Mouse (Mus musculus) forebrain, embryonic 13.5 days (tissue): ENCODE measurements around the gene Atox1. TPM values are rescaled to one million over a fixed set of nuclear protein-coding genes. Genes with fewer than 3 reads are reported as not detected.

Experiments used
- ATAC-seq: fragments of 200-750 bp; cut with Nextera tagmentation; 2 replicates; pipeline ENCODE4 v1.8.0; 2017
- H3K27ac ChIP-seq: fragments of 300-500 bp; sonication (generic); 2 replicates; pipeline ENCODE4 v1.5.1; 2015; ENCODE audit warnings: inconsistent platforms, mild to moderate bottlenecking, moderate library complexity
- H3K27me3 ChIP-seq: fragments of 300-500 bp; sonication (generic); 2 replicates; pipeline ENCODE4 v1.6.1; 2015; ENCODE audit warnings: mild to moderate bottlenecking, inconsistent platforms
- H3K36me3 ChIP-seq: fragments of 300-500 bp; sonication (generic); 2 replicates; pipeline ENCODE4 v1.6.1; 2015; ENCODE audit warnings: mild to moderate bottlenecking, inconsistent platforms; ENCODE audit not compliant: poor library complexity, severe bottlenecking
- H3K4me1 ChIP-seq: fragments of 300-500 bp; sonication (generic); 2 replicates; pipeline ENCODE4 v1.6.1; 2015; ENCODE audit warnings: inconsistent platforms
- H3K4me2 ChIP-seq: fragments of 300-500 bp; sonication (generic); 2 replicates; pipeline ENCODE4 v1.6.1; 2015; ENCODE audit warnings: inconsistent platforms, mild to moderate bottlenecking, moderate library complexity
- H3K4me3 ChIP-seq: fragments of 300-500 bp; sonication (generic); 2 replicates; pipeline ENCODE4 v1.5.1; 2015; ENCODE audit warnings: mild to moderate bottlenecking, inconsistent platforms
- H3K9ac ChIP-seq: fragments of 300-500 bp; sonication (generic); 2 replicates; pipeline ENCODE4 v1.6.1; 2015; ENCODE audit warnings: mild to moderate bottlenecking, inconsistent platforms
- H3K9me3 ChIP-seq: fragments of 300-500 bp; sonication (generic); replicated peaks from 2 replicates; pipeline ENCODE4 v1.6.1; 2016; ENCODE audit warnings: inconsistent platforms
- WGBS: fragments of 180-500 bp; shearing (Covaris S2); methylation state at CpG from one replicate; pipeline ENCODE4 v1.1.7; 2015; 5-methylcytosine and 5-hydroxymethylcytosine counted together
- polyA plus RNA-seq: library from polyadenylated mRNA; unstranded; fragments of >200 nt; fragmentation: Nextera tagmentation; extraction: Ambion mirVana; gene quantifications from 2 replicates; pipeline ENCODE4 v1.2.1, GENCODE M21; 2015

Gene Atox1
- 260 and 278 TPM in 2 replicates for polyA plus RNA-seq

- Histone ChIP-seq H3K4me1 (peaks cover 17% of the 10 kb centered on the region), H3K9ac (peak within 1 kb of the TSS; percentile 71), H3K4me2 (peak within 1 kb of the TSS; percentile 74), H3K9me3 (no peaks in the 10 kb centered on the region), H3K27ac (peak within 1 kb of the TSS; percentile 26), H3K4me3 (peak within 1 kb of the TSS; percentile 64), H3K27me3 (no peaks in the 10 kb centered on the region), H3K36me3 (no peaks in the 10 kb centered on the region)
- WGBS = 1% methylated on average over 36 of the region's 36 CpGs
- ATAC-seq = peak; percentile 98
Observed at GRCm38 (mm10) chr11:55461019-55461645, at the start of gene Atox1. Atox1 (minus strand) TSS chr11:55461239.

GRCm38 (mm10) chr11:55505485-55505884, 44.4 kb upstream of the Atox1 start:
- no peaks in the 10 kb centered on the region for H3K4me1 ChIP-seq
- no peak overlapping the region for H3K27ac ChIP-seq
- 91% methylated on average over 3 of the region's 3 CpGs for WGBS
- no peaks in the 10 kb centered on the region for H3K9me3 ChIP-seq
- H3K9ac ChIP-seq = no peak overlapping the region
- no peaks in the 10 kb centered on the region for H3K27me3 ChIP-seq
- H3K4me2 ChIP-seq = no peak overlapping the region
- no peak for ATAC-seq
- peaks cover 24% of the 10 kb centered on the region for H3K36me3 ChIP-seq
- no peak overlapping the region for H3K4me3 ChIP-seq

GRCm38 (mm10) chr11:55502886-55503285, 41.8 kb upstream of the Atox1 start:
- Histone ChIP-seq H3K9me3 (no peaks in the 10 kb centered on the region), H3K36me3 (peaks cover 48% of the 10 kb centered on the region), H3K4me1 (no peaks in the 10 kb centered on the region), H3K4me2 (no peak overlapping the region), H3K4me3 (no peak overlapping the region), H3K27ac (no peak overlapping the region), H3K27me3 (no peaks in the 10 kb centered on the region), H3K9ac (no peak overlapping the region)
- 91% methylated on average over 5 of the region's 5 CpGs for WGBS
- 0 out of 2 replicates have a peak, but pooled peaks have one; percentile 31 for ATAC-seq

- Histone ChIP-seq H3K9ac (no peak overlapping the region), H3K4me2 (no peak overlapping the region), H3K9me3 (no peaks in the 10 kb centered on the region), H3K4me3 (no peak overlapping the region), H3K36me3 (peaks cover 56% of the 10 kb centered on the region), H3K27me3 (no peaks in the 10 kb centered on the region), H3K27ac (no peak overlapping the region), H3K4me1 (no peaks in the 10 kb centered on the region)
- ATAC-seq = no peak
- WGBS = 84% methylated on average over 8 of the region's 8 CpGs
Observed at GRCm38 (mm10) chr11:55501955-55502531, 41.0 kb upstream of the Atox1 start.

- H3K9ac ChIP-seq = no peak overlapping the region
- ATAC-seq = no peak
- peaks cover 96% of the 10 kb centered on the region for H3K36me3 ChIP-seq
- WGBS = 67% methylated on average over 5 of the region's 5 CpGs
- H3K27ac ChIP-seq = no peak overlapping the region
- no peaks in the 10 kb centered on the region for H3K9me3 ChIP-seq
- no peaks in the 10 kb centered on the region for H3K27me3 ChIP-seq
- H3K4me3 ChIP-seq = no peak overlapping the region
- no peaks in the 10 kb centered on the region for H3K4me1 ChIP-seq
- H3K4me2 ChIP-seq = no peak overlapping the region
Observed at GRCm38 (mm10) chr11:55497885-55498284, 36.8 kb upstream of the Atox1 start.

- Histone ChIP-seq H3K27me3 (no peaks in the 10 kb centered on the region), H3K4me1 (no peaks in the 10 kb centered on the region), H3K27ac (no peak overlapping the region), H3K9me3 (no peaks in the 10 kb centered on the region), H3K4me3 (no peak overlapping the region), H3K4me2 (no peak overlapping the region), H3K9ac (no peak overlapping the region), H3K36me3 (peaks cover 97% of the 10 kb centered on the region)
- ATAC-seq = no peak
- WGBS = 88% methylated on average over 6 of the region's 6 CpGs
Observed at GRCm38 (mm10) chr11:55496158-55496557, 35.1 kb upstream of the Atox1 start.

GRCm38 (mm10) chr11:55485443-55485842, 24.4 kb upstream of the Atox1 start:
- H3K9me3 ChIP-seq = no peaks in the 10 kb centered on the region
- H3K27ac ChIP-seq = no peak overlapping the region
- ATAC-seq = no peak
- peaks cover 80% of the 10 kb centered on the region for H3K36me3 ChIP-seq
- H3K4me2 ChIP-seq = no peak overlapping the region
- no peak overlapping the region for H3K9ac ChIP-seq
- H3K4me3 ChIP-seq = no peak overlapping the region
- H3K4me1 ChIP-seq = no peaks in the 10 kb centered on the region
- 92% methylated on average over 7 of the region's 7 CpGs for WGBS
- H3K27me3 ChIP-seq = no peaks in the 10 kb centered on the region

GRCm38 (mm10) chr11:55473219-55473618, 12.2 kb upstream of the Atox1 start:
- Histone ChIP-seq H3K9me3 (no peaks in the 10 kb centered on the region), H3K4me3 (no peak overlapping the region), H3K27ac (no peak overlapping the region), H3K9ac (no peak overlapping the region), H3K36me3 (peaks cover 39% of the 10 kb centered on the region), H3K27me3 (no peaks in the 10 kb centered on the region), H3K4me1 (peaks cover 32% of the 10 kb centered on the region), H3K4me2 (no peak overlapping the region)
- 93% methylated on average over 3 of the region's 3 CpGs for WGBS
- ATAC-seq = no peak

GRCm38 (mm10) chr11:55471467-55471866, 10.4 kb upstream of the Atox1 start:
- Histone ChIP-seq H3K4me1 (peaks cover 34% of the 10 kb centered on the region), H3K27ac (no peak overlapping the region), H3K9ac (peak overlapping the region; percentile 96; the same call in 1 of the 2 replicates), H3K4me2 (peak overlapping the region; percentile 88), H3K4me3 (peak overlapping the region; percentile 93), H3K27me3 (no peaks in the 10 kb centered on the region), H3K9me3 (no peaks in the 10 kb centered on the region), H3K36me3 (peaks cover 39% of the 10 kb centered on the region)
- ATAC-seq = no peak
- 93% methylated on average over 7 of the region's 7 CpGs for WGBS

GRCm38 (mm10) chr11:55470761-55471160, 9.7 kb upstream of the Atox1 start:
- Histone ChIP-seq H3K27ac (no peak overlapping the region), H3K9ac (peak overlapping the region; percentile 96), H3K27me3 (no peaks in the 10 kb centered on the region), H3K4me1 (peaks cover 34% of the 10 kb centered on the region), H3K4me3 (peak overlapping the region; percentile 93), H3K4me2 (peak overlapping the region; percentile 88), H3K9me3 (no peaks in the 10 kb centered on the region), H3K36me3 (peaks cover 36% of the 10 kb centered on the region)
- WGBS = 63% methylated on average over 8 of the region's 8 CpGs
- ATAC-seq = no peak

- H3K4me2 ChIP-seq = peak overlapping the region; percentile 88
Observed at GRCm38 (mm10) chr11:55469923-55470691, 9.1 kb upstream of the Atox1 start.

More at GRCm38 (mm10) chr11:55469923-55470691, 9.1 kb upstream of the Atox1 start:
- peak overlapping the region; percentile 84 for H3K27ac ChIP-seq
- peaks cover 34% of the 10 kb centered on the region for H3K4me1 ChIP-seq
- no peaks in the 10 kb centered on the region for H3K27me3 ChIP-seq
- H3K9ac ChIP-seq = peak overlapping the region; percentile 96
- H3K9me3 ChIP-seq = no peaks in the 10 kb centered on the region
- under 1% methylated on average over 45 of the region's 46 CpGs for WGBS
- no peak for ATAC-seq
- peaks cover 36% of the 10 kb centered on the region for H3K36me3 ChIP-seq
- peak overlapping the region; percentile 93 for H3K4me3 ChIP-seq
